Mouse (Mus musculus) fat pad, adult 2 months (tissue): Measurements from ENCODE around the gene Thrb.

Experiments
- DNase-seq: peaks from one replicate; pipeline ENCODE4 v3.0.0-alpha.2; 2011; ENCODE audit warnings: low read depth, low spot score; ENCODE audit errors: extremely low read depth

Thrb gene

GRCm38 (mm10) chr14:17767987-17768386 lies 107.9 kb downstream of the Thrb start:
- DNase-seq, result no peak

GRCm38 (mm10) chr14:17774404-17774803 lies 114.3 kb downstream of the Thrb start:
- DNase-seq, result no peak

- no peak for DNase-seq
Measured at GRCm38 (mm10) chr14:17781921-17782320, 121.9 kb downstream of the Thrb start.

GRCm38 (mm10) chr14:17784207-17784806 lies 124.2 kb downstream of the Thrb start:
- DNase-seq, result no peak

- DNase-seq, result no peak
Measured at GRCm38 (mm10) chr14:17785370-17785769, 125.3 kb downstream of the Thrb start.

- DNase-seq, result no peak
Measured at GRCm38 (mm10) chr14:17786249-17786648, 126.2 kb downstream of the Thrb start.

GRCm38 (mm10) chr14:17803934-17804602 lies 144.0 kb downstream of the Thrb start:
- no peak for DNase-seq

- DNase-seq, result no peak
Measured at GRCm38 (mm10) chr14:17811051-17811450, 151.0 kb downstream of the Thrb start.

GRCm38 (mm10) chr14:17812414-17812813 lies 152.4 kb downstream of the Thrb start:
- DNase-seq, result no peak

- peak; percentile 56 for DNase-seq
Measured at GRCm38 (mm10) chr14:17815103-17815502, 155.0 kb downstream of the Thrb start.

- no peak for DNase-seq
Measured at GRCm38 (mm10) chr14:17818086-17818485, 158.0 kb downstream of the Thrb start.

GRCm38 (mm10) chr14:17822754-17823153 lies 162.7 kb downstream of the Thrb start:
- DNase-seq, result no peak

GRCm38 (mm10) chr14:17827401-17827800 lies 167.3 kb downstream of the Thrb start:
- no peak for DNase-seq

- DNase-seq, result no peak
Measured at GRCm38 (mm10) chr14:17835738-17836137, 175.7 kb downstream of the Thrb start.

GRCm38 (mm10) chr14:17836766-17837165 lies 176.7 kb downstream of the Thrb start:
- no peak for DNase-seq

GRCm38 (mm10) chr14:17845003-17845697 lies 185.1 kb downstream of the Thrb start:
- no peak for DNase-seq

- DNase-seq, result no peak
Measured at GRCm38 (mm10) chr14:17845871-17846270, 185.8 kb downstream of the Thrb start.

GRCm38 (mm10) chr14:17846700-17847099 lies 186.6 kb downstream of the Thrb start:
- DNase-seq, result no peak

GRCm38 (mm10) chr14:17847211-17847610 lies 187.2 kb downstream of the Thrb start:
- DNase-seq, result no peak

- DNase-seq, result no peak
Measured at GRCm38 (mm10) chr14:17850355-17850754, 190.3 kb downstream of the Thrb start.

GRCm38 (mm10) chr14:17852236-17852635 lies 192.2 kb downstream of the Thrb start:
- DNase-seq, result no peak

GRCm38 (mm10) chr14:17859790-17860385 lies 199.8 kb downstream of the Thrb start:
- no peak for DNase-seq
